Mouse (Mus musculus): ENCODE results near the gene Fmo5.
A peak's percentile ranks its signal among the peaks of the same experiment; 100 is the strongest.

The Fmo5 gene

GRCm38 (mm10) chr3:97628391-97629001, at the start of gene Fmo5:
TSS of gene Fmo5 (plus strand) at chr3:97628804.
- peak; percentile 69 to 72 for DNase-seq

- peak; percentile 24 to 37 for DNase-seq
Measured at GRCm38 (mm10) chr3:97585383-97586160, 43.0 kb upstream of the Fmo5 start.

- no peak for DNase-seq
Measured at GRCm38 (mm10) chr3:97587656-97588055, 40.9 kb upstream of the Fmo5 start.

GRCm38 (mm10) chr3:97590699-97591098, 37.9 kb upstream of the Fmo5 start:
- no peak for DNase-seq

GRCm38 (mm10) chr3:97593089-97593488, 35.5 kb upstream of the Fmo5 start:
- no peak for DNase-seq

- DNase-seq: no peak
Measured at GRCm38 (mm10) chr3:97594140-97594539, 34.5 kb upstream of the Fmo5 start.

- no peak for DNase-seq
Measured at GRCm38 (mm10) chr3:97595066-97595465, 33.5 kb upstream of the Fmo5 start.

- DNase-seq: no peak
Measured at GRCm38 (mm10) chr3:97596796-97597195, 31.8 kb upstream of the Fmo5 start.

GRCm38 (mm10) chr3:97600050-97600832, 28.4 kb upstream of the Fmo5 start:
- no peak for DNase-seq

- peak; percentile 50 to 67 for DNase-seq
Measured at GRCm38 (mm10) chr3:97609201-97609844, 19.3 kb upstream of the Fmo5 start.

- peak; percentile 81 to 83 for DNase-seq
Measured at GRCm38 (mm10) chr3:97609845-97610410, 18.7 kb upstream of the Fmo5 start, which contains the start of gene Chd1l. TSS of gene Chd1l (minus strand) at chr3:97610203.

GRCm38 (mm10) chr3:97611021-97611420, 17.6 kb upstream of the Fmo5 start:
- DNase-seq: no peak

GRCm38 (mm10) chr3:97615154-97615553, 13.4 kb upstream of the Fmo5 start:
- DNase-seq: no peak

GRCm38 (mm10) chr3:97615933-97616332, 12.7 kb upstream of the Fmo5 start:
- DNase-seq: no peak

GRCm38 (mm10) chr3:97617091-97617825, 11.3 kb upstream of the Fmo5 start:
- DNase-seq: no peak

- no peak for DNase-seq
Measured at GRCm38 (mm10) chr3:97617899-97618298, 10.7 kb upstream of the Fmo5 start.

GRCm38 (mm10) chr3:97620657-97621056, 7.9 kb upstream of the Fmo5 start:
- no peak for DNase-seq

- DNase-seq: no peak
Measured at GRCm38 (mm10) chr3:97624611-97625010, 4.0 kb upstream of the Fmo5 start.

- DNase-seq: no peak
Measured at GRCm38 (mm10) chr3:97627893-97628292, 711 bp upstream of the Fmo5 start.

- no peak for DNase-seq
Measured at GRCm38 (mm10) chr3:97629941-97630340, 1.3 kb downstream of the Fmo5 start.

GRCm38 (mm10) chr3:97630746-97631145, 2.1 kb downstream of the Fmo5 start:
- DNase-seq: no peak
